In genomic region chr3:159016426-159016825, GRCm38 (mm10) we compare ENCODE assay signal across 16 mouse cellular contexts.
A peak's percentile ranks its signal among the peaks of the same experiment; 100 is the strongest.
DNase-seq lines count a peak whose midpoint lies in the region; ATAC-seq and TF ChIP-seq lines count a peak whose summit lies in the region.
"Had no signal": no experiment of that assay in that cellular context is flagged by ENCODE, and none has a peak within 500 bp of the region (broad histone marks: within the 10 kb centered on the region; RNA-seq: fewer than 3 reads in every experiment).

No protein-coding gene starts in this region.

- no peak for TF ChIP-seq CTCF in forebrain, postnatal 0 days (IDR thresholded peaks at IDR 0.05; ENCODE audit: low read depth)

- ATAC-seq in forebrain, embryonic 14.5 days = no peak
- ATAC-seq in forebrain, postnatal 0 days = no peak
- ATAC-seq: forebrain, embryonic 15.5 days had no signal

- no peaks in the 10 kb centered on the region for H3K27me3 ChIP-seq in forebrain, embryonic 14.5 days (replicated peaks; ENCODE audit: control insufficient read depth, insufficient read depth, low read length)
- no peaks in the 10 kb centered on the region for H3K27me3 ChIP-seq in forebrain, postnatal 0 days (ENCODE audit: insufficient read depth, low read length)
- H3K27me3 ChIP-seq: embryonic facial prominence, embryonic 12.5 days; forebrain, embryonic 15.5 days had no signal

- peak; percentile 23 for DNase-seq in forebrain, embryonic 14.5 days (ENCODE audit: low spot score)
- DNase-seq in forebrain, postnatal 0 days = no peak
- DNase-seq in retina, postnatal 1 day = peak; percentile 1
- DNase-seq in retina, embryonic 14.5 days (ENCODE audit: low spot score) = no peak
- no peak for DNase-seq in heart, postnatal 36 days
- DNase-seq: adrenal gland, adult 2 months; adrenal gland, postnatal 10 days; adrenal gland, postnatal 25 days; cerebellum, adult 11-12 months; cerebellum, adult 2 months; cerebellum, adult 9-10 months; cerebellum, postnatal 10 days; cerebellum, postnatal 25 days had no signal

- intact Hi-C loops in heart, postnatal 36 days (cut with DNase I) = no loop called here

- no peaks in the 10 kb centered on the region for H3K9me3 ChIP-seq in forebrain, embryonic 14.5 days (replicated peaks; ENCODE audit: control insufficient read depth, low read length)
- H3K9me3 ChIP-seq in forebrain, postnatal 0 days (ENCODE audit: low read length) = no peaks in the 10 kb centered on the region
- H3K9me3 ChIP-seq: embryonic facial prominence, embryonic 10.5 days; embryonic facial prominence, embryonic 12.5 days; forebrain, embryonic 15.5 days had no signal

- H3K27ac ChIP-seq in forebrain, embryonic 14.5 days (ENCODE audit: low read depth, low read length) = no peak overlapping the region
- no peak overlapping the region for H3K27ac ChIP-seq in forebrain, postnatal 0 days (ENCODE audit: low read depth, low read length)
- H3K27ac ChIP-seq: embryonic facial prominence, embryonic 10.5 days; embryonic facial prominence, embryonic 12.5 days; forebrain, embryonic 15.5 days had no signal

- H3K9ac ChIP-seq in forebrain, embryonic 14.5 days (ENCODE audit: low read length) = no peak overlapping the region
- H3K9ac ChIP-seq in forebrain, postnatal 0 days = no peak overlapping the region
- H3K9ac ChIP-seq: embryonic facial prominence, embryonic 12.5 days; forebrain, embryonic 15.5 days had no signal

- H3K4me3 ChIP-seq in forebrain, embryonic 14.5 days (ENCODE audit: low read depth, low read length) = no peak overlapping the region
- H3K4me3 ChIP-seq in forebrain, postnatal 0 days (ENCODE audit: low read depth, low read length) = no peak overlapping the region
- H3K4me3 ChIP-seq: embryonic facial prominence, embryonic 10.5 days; embryonic facial prominence, embryonic 12.5 days; forebrain, embryonic 15.5 days had no signal

- H3K36me3 ChIP-seq in forebrain, embryonic 14.5 days (ENCODE audit: control insufficient read depth, insufficient read depth, low read length) = no peaks in the 10 kb centered on the region
- H3K36me3 ChIP-seq in forebrain, postnatal 0 days (ENCODE audit: insufficient read depth) = no peaks in the 10 kb centered on the region
- H3K36me3 ChIP-seq: embryonic facial prominence, embryonic 10.5 days; embryonic facial prominence, embryonic 12.5 days; forebrain, embryonic 15.5 days had no signal

- H3K4me2 ChIP-seq in forebrain, embryonic 14.5 days (ENCODE audit: low read length) = no peak overlapping the region
- no peak overlapping the region for H3K4me2 ChIP-seq in forebrain, postnatal 0 days (ENCODE audit: low read depth)
- H3K4me2 ChIP-seq: embryonic facial prominence, embryonic 12.5 days; forebrain, embryonic 15.5 days had no signal

- no peaks in the 10 kb centered on the region for H3K4me1 ChIP-seq in forebrain, embryonic 14.5 days (ENCODE audit: control insufficient read depth, insufficient read depth, low read length)
- peaks cover 6% of the 10 kb centered on the region; the same call in 1 of the 2 replicates for H3K4me1 ChIP-seq in forebrain, postnatal 0 days (ENCODE audit: insufficient read depth)
- H3K4me1 ChIP-seq: embryonic facial prominence, embryonic 10.5 days; embryonic facial prominence, embryonic 12.5 days had no signal

Comparison
In these comparisons a context has a peak if more than half of its experiments do, and no peak if none do; other contexts are left out.
1. DNase-seq: peak in forebrain, embryonic 14.5 days (single experiment) and retina, postnatal 1 day (single experiment); none in forebrain, postnatal 0 days (single experiment), retina, embryonic 14.5 days (single experiment) and heart, postnatal 36 days (0 of 2).